Mouse (Mus musculus): Measurements from ENCODE around the gene Nfib. TPM values are rescaled to one million over a fixed set of nuclear protein-coding genes. Genes with fewer than 3 reads are reported as not detected.

Nfib gene
- total and polyA plus RNA-seq, 3 experiments = not detected

DNA sequence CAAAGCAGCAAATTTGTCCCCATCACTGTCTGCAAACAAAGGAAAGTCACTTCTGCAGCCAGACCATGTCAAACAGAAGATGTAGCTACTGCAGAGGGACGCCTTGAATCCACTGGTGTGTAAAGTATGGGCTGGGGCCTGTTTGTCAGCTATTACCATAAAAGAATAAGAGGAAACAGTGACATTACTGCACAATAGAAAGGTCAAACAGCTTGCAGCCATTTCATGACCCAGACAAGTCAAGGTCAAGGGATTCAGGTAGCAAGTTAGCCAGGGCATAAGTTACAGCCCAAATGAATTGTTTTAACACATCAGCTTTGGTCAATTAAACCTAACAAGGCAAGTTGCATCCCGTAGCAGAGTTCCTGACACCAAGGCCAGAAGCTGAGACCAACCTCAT, 215.6 kb downstream of the Nfib start:
- TF ChIP-seq MYB (IDR thresholded peaks at IDR 0.05; ENCODE audit: low read depth, low read length) (no peak), GATA1 (IDR thresholded peaks at IDR 0.05; ENCODE audit: low read depth, low read length) (no peak), NRF1 (IDR thresholded peaks at IDR 0.05; ENCODE audit: insufficient read depth, low read depth, low read length, poor library complexity, severe bottlenecking) (no peak), ZMIZ1 (IDR thresholded peaks at IDR 0.05; ENCODE audit: low read depth, low read length) (no peak), UBTF (IDR thresholded peaks at IDR 0.05; ENCODE audit: borderline replicate concordance, insufficient read depth, low read depth, low read length) (no peak), EP300 (IDR thresholded peaks at IDR 0.05; ENCODE audit: low read depth in 1 of 2, low read length in 2 of 2) (no peak), KAT2A (conservative IDR thresholded peaks at IDR 0.05; ENCODE audit: low read depth, low read length) (no peak), ETS1 (IDR thresholded peaks at IDR 0.05; ENCODE audit: low read depth, low read length) (no peak), USF1 (IDR thresholded peaks at IDR 0.05; ENCODE audit: low read depth, low read length) (no peak), ZKSCAN1 (IDR thresholded peaks at IDR 0.05; ENCODE audit: low read depth, low read length) (no peak), TBP (IDR thresholded peaks at IDR 0.05; ENCODE audit: low read depth, low read length) (no peak), NELFE (IDR thresholded peaks at IDR 0.05; ENCODE audit: low read depth, low read length) (no peak), CHD1 (IDR thresholded peaks at IDR 0.05; ENCODE audit: low read depth, low read length) (no peak), TCF12 (IDR thresholded peaks at IDR 0.05; ENCODE audit: low read depth, low read length) (no peak), RCOR1 (IDR thresholded peaks at IDR 0.05; ENCODE audit: low read depth, low read length) (no peak), SMC3 (IDR thresholded peaks at IDR 0.05; ENCODE audit: low read depth, low read length) (no peak), MEF2A (IDR thresholded peaks at IDR 0.05; ENCODE audit: extremely low read depth, insufficient replicate concordance, low read depth, low read length, poor library complexity, severe bottlenecking) (no peak), MAZ (IDR thresholded peaks at IDR 0.05; ENCODE audit: low read depth, low read length) (no peak)

DNA sequence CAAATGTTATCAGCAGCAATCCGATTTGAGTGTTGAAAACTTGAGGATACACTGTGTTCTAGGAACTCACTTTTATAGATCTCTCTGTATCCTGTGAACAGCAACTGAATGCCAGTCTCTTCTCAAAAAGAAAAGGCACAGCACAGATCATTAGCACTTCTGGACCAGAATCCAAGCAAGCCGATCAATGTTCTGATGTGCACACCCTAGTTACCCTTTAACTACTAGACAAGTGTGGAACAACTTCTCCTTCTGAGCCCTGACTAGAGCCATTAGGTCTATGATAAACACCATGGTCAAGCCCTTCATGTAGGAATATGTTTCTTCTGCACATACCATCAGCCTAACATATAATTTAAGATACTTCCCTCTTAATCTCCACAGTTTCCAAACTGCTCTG, 219.6 kb downstream of the Nfib start:
- H3K79me2 ChIP-seq (ENCODE audit: control insufficient read depth, insufficient read depth, low read length, poor library complexity) = no peaks in the 10 kb centered on the region

More for the DNA sequence above, 215.6 kb downstream of the Nfib start:
- Histone ChIP-seq H3K79me2 (ENCODE audit: control insufficient read depth, insufficient read depth, low read length, poor library complexity) (no peaks in the 10 kb centered on the region), H3K4me1 (ENCODE audit: control insufficient read depth in 1 of 2, insufficient read depth in 2 of 2, low read length in 2 of 2) (no peaks in the 10 kb centered on the region), H3K36me3 (ENCODE audit: control insufficient read depth in 1 of 2, insufficient read depth in 2 of 2, low read length in 2 of 2) (no peaks in the 10 kb centered on the region), H3K27ac (ENCODE audit: control insufficient read depth, low read depth, low read length) (no peak overlapping the region), H3K4me3 (ENCODE audit: control insufficient read depth in 1 of 2, insufficient read depth in 1 of 2, low read depth in 2 of 2, low read length in 2 of 2) (no peak overlapping the region), H3K27me3 (ENCODE audit: control insufficient read depth in 1 of 2, insufficient read depth in 2 of 2, low read length in 2 of 2) (no peaks in the 10 kb centered on the region; a peak in 1 of 4 replicates), H3K9ac (ENCODE audit: control insufficient read depth, low read depth, low read length, poor library complexity, severe bottlenecking) (no peak overlapping the region), H3K9me3 (replicated peaks; ENCODE audit: insufficient read depth, low read length) (no peaks in the 10 kb centered on the region)
- no peak for DNase-seq (ENCODE audit: low read depth, low spot score)

More for the DNA sequence above, 219.6 kb downstream of the Nfib start:
- TF ChIP-seq E2F4 (IDR thresholded peaks at IDR 0.05; ENCODE audit: borderline replicate concordance, low read depth, low read length) (no peak), CHD2 (IDR thresholded peaks at IDR 0.05; ENCODE audit: low read length) (no peak), MAFK (IDR thresholded peaks at IDR 0.05; ENCODE audit: borderline replicate concordance, low read depth, low read length) (no peak), MYB (IDR thresholded peaks at IDR 0.05; ENCODE audit: low read depth, low read length) (no peak), POLR2AphosphoS2 (IDR thresholded peaks at IDR 0.05; ENCODE audit: low read length) (no peak), MXI1 (IDR thresholded peaks at IDR 0.05; ENCODE audit: low read depth, low read length) (no peak), ZKSCAN1 (IDR thresholded peaks at IDR 0.05; ENCODE audit: low read depth, low read length) (no peak), KAT2A (conservative IDR thresholded peaks at IDR 0.05; ENCODE audit: low read depth, low read length) (no peak), NRF1 (IDR thresholded peaks at IDR 0.05; ENCODE audit: insufficient read depth, low read depth, low read length, poor library complexity, severe bottlenecking) (no peak), RAD21 (IDR thresholded peaks at IDR 0.05; ENCODE audit: low read depth, low read length) (no peak), NELFE (IDR thresholded peaks at IDR 0.05; ENCODE audit: low read depth, low read length) (no peak), MAX (IDR thresholded peaks at IDR 0.05; ENCODE audit: low read length) (no peak), ZMIZ1 (IDR thresholded peaks at IDR 0.05; ENCODE audit: low read depth, low read length) (no peak), ZNF384 (IDR thresholded peaks at IDR 0.05; ENCODE audit: low read depth, low read length) (no peak), HCFC1 (IDR thresholded peaks at IDR 0.05; ENCODE audit: low read depth, low read length) (no peak), GABPA (IDR thresholded peaks at IDR 0.05; ENCODE audit: low read depth, low read length) (no peak), MAZ (IDR thresholded peaks at IDR 0.05; ENCODE audit: low read depth, low read length) (no peak), SMC3 (IDR thresholded peaks at IDR 0.05; ENCODE audit: low read depth, low read length) (no peak), CHD1 (IDR thresholded peaks at IDR 0.05; ENCODE audit: low read depth, low read length) (no peak)
- Histone ChIP-seq H3K9me3 (replicated peaks; ENCODE audit: insufficient read depth, low read length) (no peaks in the 10 kb centered on the region), H3K27ac (ENCODE audit: control insufficient read depth, low read depth, low read length) (no peak overlapping the region), H3K4me3 (ENCODE audit: control insufficient read depth in 1 of 2, insufficient read depth in 1 of 2, low read depth in 2 of 2, low read length in 2 of 2) (no peak overlapping the region), H3K36me3 (ENCODE audit: control insufficient read depth in 1 of 2, insufficient read depth in 2 of 2, low read length in 2 of 2) (no peaks in the 10 kb centered on the region), H3K27me3 (ENCODE audit: control insufficient read depth in 1 of 2, insufficient read depth in 2 of 2, low read length in 2 of 2) (no peaks in the 10 kb centered on the region; a peak in 1 of 4 replicates), H3K9ac (ENCODE audit: control insufficient read depth, low read depth, low read length, poor library complexity, severe bottlenecking) (no peak overlapping the region), H3K4me1 (ENCODE audit: control insufficient read depth in 1 of 2, insufficient read depth in 2 of 2, low read length in 2 of 2) (no peaks in the 10 kb centered on the region)
- no peak for DNase-seq (ENCODE audit: low read depth, low spot score)
